Mouse (Mus musculus) ovary, postnatal 14 days (tissue): Measurements from ENCODE around the gene Parp8.
"Not testable (repeated sequence)": the region's sequence is repeated elsewhere in the genome, so short reads cannot be mapped to it uniquely, and the experiment has no call there.

Source experiments
- DNase-seq: peaks from one replicate; pipeline ENCODE4 v3.0.0; 2022; ENCODE audit warnings: low spot score

The Parp8 gene

GRCm38 (mm10) chr13:116962480-116963462 is 62.6 kb downstream of the Parp8 start:
- DNase-seq, result no peak

DNA sequence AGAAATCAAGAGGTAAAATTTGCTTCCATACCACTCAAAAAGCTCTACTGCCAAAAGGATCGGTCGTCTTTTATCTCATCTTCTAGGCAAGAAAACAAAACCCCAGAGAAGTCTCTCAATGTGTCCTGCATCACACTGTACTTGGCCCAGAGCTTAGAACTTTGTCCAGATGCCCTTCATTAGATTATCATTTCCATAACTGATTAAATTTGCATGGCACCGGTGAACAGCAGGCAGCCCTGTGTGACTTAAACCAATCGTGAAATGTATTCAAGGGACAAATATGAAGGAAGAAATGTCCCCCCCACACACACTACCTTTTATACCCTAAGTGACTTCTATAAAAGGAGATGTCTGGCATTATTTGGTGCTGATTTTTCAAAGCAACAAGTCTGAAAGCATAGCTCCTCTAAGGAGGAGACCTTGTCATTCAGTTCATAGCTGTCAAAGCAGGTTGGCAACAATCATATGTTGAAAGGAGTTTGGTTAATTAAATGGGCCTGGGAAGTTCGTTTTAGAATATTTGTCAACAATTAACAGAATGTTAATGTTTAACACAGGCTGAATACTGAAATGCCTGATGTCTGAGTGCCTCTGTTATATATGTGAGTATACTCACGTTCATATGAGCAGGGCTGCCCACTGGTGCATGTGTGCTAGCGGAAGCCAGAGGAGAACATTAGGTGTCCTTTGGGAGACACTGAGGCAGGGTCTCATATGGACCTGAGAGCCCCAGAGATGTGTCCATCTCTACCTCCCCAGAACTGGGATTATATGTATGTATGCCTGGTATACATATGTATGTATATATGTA is 66.4 kb downstream of the Parp8 start:
- DNase-seq, result no peak

DNA sequence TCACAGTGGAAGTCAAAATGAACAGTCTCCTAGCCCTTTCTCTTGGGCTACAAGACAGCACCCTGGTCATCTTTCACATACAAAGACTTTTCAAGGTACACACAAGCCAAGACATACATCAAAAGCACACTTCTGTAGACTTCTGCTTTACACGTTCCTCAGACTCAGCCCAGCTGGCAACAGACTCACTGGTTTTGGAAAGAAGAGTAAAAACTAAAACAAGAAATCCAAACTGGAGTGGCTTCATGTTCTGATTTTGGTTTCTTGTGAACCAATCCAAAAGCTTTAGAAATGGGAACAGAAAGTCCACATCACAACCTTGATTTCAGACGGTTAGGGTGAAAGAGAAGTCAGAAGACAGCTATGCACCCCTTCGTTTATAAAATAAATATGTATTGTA is 67.8 kb downstream of the Parp8 start:
- DNase-seq, result no peak

DNA sequence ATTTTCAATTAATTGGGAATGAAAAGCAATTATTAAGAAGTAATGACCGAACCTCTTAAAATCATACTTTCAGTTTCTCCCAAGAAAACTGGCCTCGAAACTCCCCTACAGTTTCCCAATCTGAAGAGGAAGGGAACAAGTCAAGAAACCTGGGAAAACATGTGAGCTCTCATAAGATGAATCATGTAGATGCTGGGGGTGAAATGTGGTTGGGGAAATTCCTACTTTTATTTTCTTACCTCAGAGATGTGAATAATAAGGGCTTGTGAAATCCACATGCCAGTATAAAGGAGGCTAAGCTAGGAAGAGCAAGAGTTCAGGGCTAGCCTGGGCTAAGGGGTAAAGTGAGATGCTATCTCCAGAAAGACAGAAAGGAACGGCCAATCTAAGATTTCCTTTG is 74.0 kb downstream of the Parp8 start:
- no peak for DNase-seq

DNA sequence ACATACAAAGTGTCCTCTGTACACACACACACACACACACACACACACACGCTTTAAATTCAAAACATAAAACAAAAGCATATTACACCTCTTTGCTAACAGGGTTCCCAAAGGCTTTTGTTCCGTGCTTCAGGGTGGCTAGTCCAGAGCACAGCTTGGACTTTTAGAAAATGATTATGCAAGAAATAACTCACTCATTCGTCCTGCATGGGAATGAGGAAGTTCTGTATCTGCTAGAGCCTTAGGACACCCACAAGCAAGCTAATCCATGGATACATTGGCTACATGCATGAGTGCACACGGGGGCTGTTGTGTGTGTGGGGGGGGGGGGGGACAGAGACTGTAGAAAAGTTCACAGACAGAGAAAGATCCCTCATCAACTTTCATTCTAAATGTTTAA is 75.8 kb downstream of the Parp8 start:
- no peak for DNase-seq

GRCm38 (mm10) chr13:116949056-116949455 is 76.3 kb downstream of the Parp8 start:
- no peak for DNase-seq

GRCm38 (mm10) chr13:116948299-116948659 is 77.1 kb downstream of the Parp8 start:
- no peak for DNase-seq

DNA sequence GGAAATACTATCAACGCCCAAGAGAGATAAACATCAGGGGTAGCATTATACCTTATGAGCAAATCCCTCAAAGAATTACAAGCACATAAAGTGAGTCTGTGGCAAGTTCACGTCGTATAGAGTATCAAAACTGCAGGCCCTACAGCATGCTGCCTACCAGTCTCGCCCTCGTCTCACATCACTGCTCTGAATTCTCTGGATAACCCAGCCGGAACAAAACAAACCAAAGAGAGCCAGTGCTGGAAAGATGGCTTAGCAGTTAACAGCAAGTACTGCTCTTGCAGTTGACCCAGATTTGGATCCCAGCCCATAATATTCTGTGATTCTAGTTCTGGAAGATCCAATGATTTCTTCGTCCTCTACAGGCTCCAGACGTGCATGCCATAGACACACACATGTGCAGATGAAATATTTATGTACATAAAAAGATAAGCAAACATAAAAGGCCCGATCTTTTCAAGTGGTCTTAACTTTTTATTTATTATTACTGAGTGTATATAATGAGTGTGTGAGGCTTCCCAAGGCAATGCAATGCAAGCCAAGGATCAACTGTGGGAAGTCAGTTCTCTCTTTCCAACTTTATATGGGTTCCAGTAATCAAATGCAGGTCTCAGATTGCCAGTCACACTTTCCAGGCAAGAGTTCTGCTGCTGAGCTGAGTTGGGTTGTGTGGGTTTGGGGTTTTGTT is 77.6 kb downstream of the Parp8 start:
- no peak for DNase-seq

- DNase-seq, result no peak
Measured at GRCm38 (mm10) chr13:116946566-116946965, 78.8 kb downstream of the Parp8 start.

GRCm38 (mm10) chr13:116941280-116942015 is 83.9 kb downstream of the Parp8 start:
- DNase-seq, result no peak

DNA sequence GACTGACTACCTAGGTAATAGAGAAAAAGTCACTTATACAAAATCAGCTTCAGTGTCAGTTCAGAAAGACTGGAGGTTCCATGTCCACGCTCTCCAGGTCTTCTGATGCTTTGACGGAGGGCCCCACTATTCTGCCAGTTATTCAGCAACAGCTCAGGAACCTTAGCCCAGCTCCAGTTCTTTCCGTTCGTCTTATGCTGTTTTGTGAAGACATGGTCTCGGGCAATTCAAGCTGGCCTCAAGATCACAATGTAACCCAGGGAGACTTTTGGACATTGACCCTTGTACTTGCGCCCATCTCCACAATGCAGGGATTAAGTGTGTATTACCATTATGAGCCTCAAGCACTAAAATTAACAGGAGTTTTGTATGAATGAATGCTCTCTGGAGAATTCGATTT is 84.6 kb downstream of the Parp8 start:
- no peak for DNase-seq

DNA sequence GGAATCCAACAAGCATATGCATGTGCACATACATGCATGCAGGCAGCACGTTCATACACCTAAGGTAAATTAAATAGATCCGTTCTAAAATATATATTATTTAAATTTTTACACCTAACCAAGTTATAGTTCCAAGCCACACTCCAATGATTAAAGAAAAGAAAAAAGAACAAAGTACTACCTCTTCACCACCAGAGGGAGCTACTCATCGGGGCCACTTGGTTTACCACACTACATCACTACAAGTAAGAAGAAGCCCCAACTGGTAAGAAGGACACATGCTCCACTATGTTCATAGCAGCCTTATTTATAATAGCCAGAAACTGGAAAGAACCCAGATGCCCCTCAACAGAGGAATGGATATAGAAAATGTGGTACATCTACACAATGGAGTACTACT is 88.3 kb downstream of the Parp8 start:
- not testable (repeated sequence) for DNase-seq

DNA sequence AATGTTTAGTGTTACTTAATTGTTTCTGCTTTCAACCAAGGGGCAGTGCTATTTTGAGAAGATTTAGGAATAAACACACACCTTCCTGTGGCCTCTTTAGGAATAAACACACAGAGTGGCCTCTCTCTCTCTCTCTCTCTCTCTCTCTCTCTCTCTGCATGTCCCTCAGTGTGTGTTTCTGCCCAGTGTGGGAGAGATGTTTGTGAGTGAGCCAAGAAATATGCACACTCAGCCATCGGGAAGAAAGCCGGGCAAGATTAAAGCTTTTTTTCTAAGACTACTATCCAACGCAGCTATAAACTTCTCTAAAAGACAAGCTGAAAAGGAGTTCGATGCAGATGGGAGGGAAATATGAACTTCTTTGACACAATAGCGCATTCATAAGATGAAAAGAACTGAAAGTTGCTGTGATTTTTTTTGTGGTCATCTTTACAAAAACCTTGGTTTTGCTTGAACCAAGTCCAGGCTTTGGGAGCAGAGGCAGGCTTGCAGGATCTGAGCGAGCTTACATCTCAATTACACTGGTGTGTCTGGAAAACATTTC is 107.9 kb downstream of the Parp8 start:
- DNase-seq, result no peak

DNA sequence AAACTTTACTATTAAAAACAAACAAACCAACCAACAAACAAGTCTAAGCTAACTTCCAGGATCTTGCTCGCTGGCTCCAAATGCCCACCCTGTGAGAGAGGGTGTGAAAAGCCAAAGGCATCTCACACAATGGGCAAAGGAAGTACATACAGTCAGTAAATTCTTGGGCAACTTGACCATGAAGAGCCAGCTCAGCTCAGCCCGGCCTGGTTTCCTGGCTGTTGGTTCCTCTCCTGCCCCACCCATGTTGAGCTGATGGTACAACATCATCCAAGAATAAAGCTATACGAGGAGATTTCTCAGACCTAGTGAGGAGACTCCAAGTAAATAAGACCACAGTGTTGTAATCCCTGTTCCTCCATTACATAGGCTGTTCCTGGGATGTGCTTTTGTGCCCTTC is 117.1 kb downstream of the Parp8 start:
- no peak for DNase-seq

GRCm38 (mm10) chr13:116903394-116903793 is 121.9 kb downstream of the Parp8 start:
- no peak for DNase-seq

GRCm38 (mm10) chr13:116898395-116898794 is 126.9 kb downstream of the Parp8 start:
- no peak for DNase-seq

- no peak for DNase-seq
Measured at GRCm38 (mm10) chr13:116897711-116898110, 127.6 kb downstream of the Parp8 start.

- no peak for DNase-seq
Measured at GRCm38 (mm10) chr13:116884422-116884942, 140.9 kb downstream of the Parp8 start.

DNA sequence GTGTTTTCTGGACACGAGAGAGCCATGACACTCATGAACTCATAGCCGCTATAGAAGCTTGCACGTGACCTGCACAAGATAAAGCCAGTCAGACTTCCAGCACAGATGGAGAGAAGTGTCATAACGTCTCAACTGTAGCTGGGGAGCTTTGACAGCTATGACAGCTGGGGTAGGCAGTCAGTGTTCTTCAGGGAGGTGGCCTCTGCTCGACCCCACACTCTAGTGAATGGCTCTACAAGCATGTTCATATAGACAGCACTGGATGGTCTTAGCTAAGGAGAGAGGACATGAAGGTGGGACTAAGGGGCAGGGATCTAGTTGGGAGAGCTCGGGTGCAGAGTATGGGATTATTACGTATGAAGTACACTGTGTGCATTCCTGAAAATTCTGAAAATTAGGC is 143.1 kb downstream of the Parp8 start:
- no peak for DNase-seq

DNA sequence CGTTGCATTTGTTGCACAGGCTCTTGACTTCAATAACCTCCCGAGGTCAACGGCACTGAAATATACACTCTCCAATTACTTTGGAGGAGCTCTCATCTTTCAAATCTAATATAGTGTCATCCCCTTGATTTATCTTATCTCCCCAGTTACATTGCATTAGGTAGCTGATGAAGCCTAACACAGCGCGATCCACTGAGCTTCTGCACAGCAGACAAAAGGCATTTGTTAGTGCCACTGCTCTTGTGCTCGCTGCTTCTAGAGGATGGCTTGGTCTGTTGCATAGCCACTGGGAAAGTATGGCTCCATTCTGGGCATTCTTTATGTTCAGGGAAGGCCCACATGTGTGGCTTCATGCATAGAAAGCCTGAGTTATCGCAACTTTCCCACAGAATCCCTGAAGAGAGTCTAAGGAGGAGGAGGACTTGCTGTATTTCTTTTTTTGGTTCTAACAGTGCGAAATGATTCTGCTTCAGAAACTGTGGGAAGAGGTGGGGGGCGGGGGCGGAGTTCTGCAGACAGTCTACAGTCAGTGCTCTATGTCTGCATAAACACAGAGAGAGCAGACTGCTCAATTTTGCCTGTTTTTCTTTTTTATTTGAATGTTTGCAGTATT is 145.7 kb downstream of the Parp8 start:
- no peak for DNase-seq

GRCm38 (mm10) chr13:116870221-116870620 is 155.1 kb downstream of the Parp8 start:
- DNase-seq, result no peak
